Mouse (Mus musculus) fat pad, adult 2 months (tissue): ENCODE measurements at regions not wholly inside any gene's neighbourhood (a gene's known extent, or its start where the extent isn't known, plus 50 kb on each side); places are given as distances from the start of the nearest gene placed in this dataset.
A peak's percentile ranks its signal among the peaks of the same experiment; 100 is the strongest.

Source experiments
- DNase-seq: peaks from one replicate; pipeline ENCODE4 v3.0.0-alpha.2; 2011; ENCODE audit warnings: low read depth, low spot score; ENCODE audit errors: extremely low read depth

DNA sequence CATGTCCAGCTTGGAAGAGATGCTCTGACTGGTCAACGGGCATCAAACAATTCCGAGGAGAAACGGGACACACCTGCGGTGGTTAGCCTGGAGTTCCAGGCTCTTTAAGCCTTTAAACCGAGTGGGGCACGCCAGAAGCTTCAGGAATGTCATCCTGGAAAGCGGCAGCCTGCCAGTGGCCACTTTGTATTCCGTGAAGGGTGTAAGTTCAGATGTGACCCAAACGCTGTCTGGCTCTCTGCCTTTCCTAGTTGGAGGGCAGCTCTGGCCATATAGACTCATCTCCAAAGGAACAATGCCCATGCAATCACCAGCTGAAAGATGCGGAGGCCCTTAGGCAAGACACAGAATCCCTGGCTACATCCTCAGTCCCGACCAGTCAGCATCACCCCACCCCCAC lies 597.8 kb upstream of the Gm10131 start:
- no peak for DNase-seq

DNA sequence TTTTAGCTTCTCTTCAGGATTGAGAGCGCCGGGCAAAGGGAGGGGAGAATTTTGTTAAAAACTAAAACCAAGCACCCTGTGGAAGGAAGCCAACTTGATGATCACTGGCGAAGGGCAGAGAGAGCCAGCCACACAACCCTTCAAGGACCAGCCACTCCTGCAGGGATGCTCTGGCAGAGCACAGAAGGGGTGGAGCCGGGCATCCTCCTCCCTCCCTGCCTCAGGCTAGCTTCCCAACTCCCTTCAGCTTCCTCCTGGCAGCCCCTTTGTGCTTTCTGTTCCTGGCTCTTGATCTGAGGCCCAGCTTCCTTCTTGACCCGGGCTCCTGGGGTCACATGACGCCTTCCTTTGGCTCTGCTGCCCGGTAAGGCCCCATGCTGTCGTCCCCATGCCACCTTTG lies 591.8 kb upstream of the Gm10131 start:
- DNase-seq: no peak

DNA sequence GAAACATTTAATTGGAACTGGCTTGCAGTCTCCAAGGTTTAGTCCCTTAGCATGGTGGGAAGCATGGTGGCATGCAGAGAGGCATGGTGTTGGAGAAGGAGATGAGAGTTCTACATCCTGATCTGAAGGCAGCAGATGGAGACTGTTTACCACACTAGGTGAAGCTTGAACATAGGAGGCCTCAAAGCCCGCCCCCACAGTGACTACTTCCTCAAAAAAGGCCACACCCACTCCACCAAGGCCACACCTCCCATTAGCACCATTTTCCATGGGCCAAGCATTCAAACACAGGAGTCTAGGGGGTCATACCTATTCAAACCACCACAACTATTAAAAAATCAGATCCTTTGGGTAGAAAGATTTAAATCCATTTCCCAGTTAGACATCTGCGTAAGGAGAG lies 591.3 kb upstream of the Gm10131 start:
- no peak for DNase-seq

DNA sequence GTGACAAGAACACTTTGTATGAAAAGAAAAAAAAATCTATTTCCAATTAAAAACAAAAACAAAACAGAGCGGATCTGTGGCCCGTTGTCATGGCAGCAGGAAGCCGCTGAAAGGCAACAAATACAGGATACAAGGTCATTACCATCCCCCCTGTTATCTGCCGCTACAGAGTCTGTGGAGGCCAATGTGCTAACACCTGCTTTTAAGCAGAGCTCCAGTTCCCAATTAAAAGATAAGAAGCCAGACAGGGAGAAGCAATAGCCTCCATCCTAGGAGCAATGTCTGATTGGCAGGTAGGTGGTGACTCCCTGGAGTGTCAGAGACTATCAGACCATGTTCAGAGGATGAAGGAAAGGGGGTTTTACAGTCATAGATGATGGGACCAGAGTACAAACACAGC lies 587.5 kb upstream of the Gm10131 start:
- DNase-seq: no peak

DNA sequence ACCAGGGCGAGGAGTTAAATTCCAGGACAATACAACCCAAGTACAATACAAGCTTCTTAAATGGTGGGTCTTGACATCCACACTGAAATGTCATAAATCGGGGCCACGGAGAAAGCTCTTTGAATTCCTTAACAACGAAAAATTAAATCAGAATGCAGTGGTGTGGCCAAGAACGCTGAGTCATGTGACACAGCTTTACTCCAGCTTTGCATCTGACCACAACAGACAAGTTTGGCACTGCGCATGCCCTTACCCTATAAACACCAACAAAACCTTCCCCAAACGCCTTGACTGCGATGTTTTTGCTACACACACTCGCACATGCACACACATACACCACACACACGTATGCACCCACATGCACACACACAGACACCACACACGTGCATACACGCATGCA lies 584.8 kb upstream of the Gm10131 start:
- DNase-seq: no peak

DNA sequence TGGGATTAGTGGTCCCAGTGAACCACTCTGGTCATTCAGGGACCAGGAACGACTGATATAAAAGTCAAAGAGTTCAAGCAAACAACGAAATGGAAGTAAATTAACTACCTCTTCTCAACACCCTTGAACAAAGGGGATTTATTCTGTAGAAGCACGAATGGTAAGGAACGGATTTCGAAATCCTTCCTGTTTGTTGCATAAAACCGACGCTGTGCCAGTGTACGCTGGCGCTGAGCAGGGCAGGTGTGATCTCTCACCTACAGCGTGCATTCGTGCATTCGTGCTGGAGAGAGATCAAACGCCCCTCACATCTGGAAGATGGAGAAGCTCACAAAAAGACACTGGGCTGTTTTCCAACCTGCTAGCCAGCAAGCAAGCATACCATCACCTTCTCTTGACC lies 581.1 kb upstream of the Gm10131 start:
- peak; percentile 54 for DNase-seq

DNA sequence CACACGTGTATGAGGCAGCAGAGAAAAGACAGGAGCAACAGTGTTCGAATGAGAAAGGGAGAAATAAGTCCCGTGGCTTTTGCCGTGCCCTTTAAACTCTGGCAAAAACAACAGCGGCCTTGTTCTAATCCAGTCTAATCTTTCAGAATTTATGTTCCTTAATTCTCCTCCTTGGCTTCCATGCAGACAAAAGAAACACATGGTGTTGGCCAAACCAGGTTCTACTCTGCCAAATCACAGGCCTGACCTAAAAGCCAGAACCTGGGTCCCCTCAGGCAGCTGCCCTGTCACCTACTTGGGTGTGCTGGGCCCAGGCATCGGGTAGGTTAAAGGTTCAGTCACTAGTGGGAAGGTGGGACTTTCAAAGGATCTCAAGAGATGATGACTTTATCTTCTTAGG lies 580.2 kb upstream of the Gm10131 start:
- DNase-seq: peak; percentile 97

DNA sequence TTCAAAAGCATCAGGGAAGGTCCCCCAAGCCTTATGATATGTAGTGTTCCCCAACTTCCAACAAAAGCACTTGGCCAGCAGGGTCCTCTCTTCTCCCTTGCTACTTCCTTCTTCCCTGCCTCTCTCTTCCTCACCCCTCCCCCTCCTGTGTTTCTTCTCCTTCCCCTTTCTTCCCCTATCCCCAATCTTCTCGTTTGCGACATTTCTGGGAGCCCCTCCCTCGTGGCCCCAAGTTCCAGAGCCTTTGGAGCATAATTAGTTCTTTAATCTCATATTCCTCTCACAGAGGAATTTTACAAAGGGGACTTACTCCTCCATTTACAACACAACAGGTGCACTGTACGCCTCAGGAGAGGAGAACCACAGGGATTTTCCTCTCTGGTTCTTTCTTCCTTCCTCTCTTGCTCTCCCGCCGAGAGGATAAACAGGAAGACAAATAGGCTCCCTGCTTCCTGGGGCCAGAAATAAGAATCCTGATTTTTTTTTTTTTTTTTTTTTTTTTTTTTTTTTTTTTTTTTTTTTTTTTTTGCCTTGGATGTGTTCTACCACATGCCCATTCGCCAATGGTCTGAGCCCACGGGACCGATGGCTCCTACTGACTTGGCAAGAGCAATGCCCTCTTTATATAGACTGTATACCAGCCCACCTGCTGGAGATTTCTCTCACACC lies 578.4 kb upstream of the Gm10131 start:
- DNase-seq: no peak

DNA sequence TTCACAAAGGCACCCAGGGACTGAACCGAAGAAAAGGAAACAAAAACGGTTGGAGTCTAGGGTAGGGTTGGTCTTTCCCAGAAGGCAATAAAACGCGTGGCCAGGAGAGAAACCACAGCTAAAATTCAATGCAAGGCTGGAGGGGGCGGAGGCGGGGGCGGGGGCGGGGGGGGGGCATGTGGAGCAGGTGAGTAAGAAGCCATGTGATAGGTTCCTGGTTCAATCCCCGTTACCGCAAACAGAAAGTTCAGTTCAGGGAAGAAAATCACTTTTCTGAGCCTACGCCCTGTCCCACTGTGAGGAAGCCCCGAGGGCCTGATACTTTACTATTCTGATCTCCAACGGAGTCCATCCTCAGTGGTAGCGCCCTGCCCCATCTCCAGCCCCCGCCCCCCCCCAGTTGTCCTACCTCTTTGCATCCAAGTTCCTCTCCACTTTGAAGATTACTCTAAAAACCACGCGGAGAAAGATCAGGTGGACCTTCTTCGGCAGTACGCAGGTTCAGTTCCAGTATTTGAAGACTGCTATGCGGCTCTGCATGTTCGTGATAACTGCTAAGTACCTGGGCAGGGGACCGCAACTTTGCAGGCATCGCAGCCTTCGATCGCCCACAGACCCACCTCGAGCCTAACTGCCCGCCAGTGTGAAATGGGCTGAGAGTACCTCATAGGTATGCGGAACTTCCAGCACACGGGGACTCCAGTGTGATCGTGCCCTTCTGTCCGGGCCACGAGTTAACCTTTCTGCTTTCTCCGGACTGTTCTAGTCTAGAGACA lies 577.7 kb upstream of the Gm10131 start:
- DNase-seq: no peak

DNA sequence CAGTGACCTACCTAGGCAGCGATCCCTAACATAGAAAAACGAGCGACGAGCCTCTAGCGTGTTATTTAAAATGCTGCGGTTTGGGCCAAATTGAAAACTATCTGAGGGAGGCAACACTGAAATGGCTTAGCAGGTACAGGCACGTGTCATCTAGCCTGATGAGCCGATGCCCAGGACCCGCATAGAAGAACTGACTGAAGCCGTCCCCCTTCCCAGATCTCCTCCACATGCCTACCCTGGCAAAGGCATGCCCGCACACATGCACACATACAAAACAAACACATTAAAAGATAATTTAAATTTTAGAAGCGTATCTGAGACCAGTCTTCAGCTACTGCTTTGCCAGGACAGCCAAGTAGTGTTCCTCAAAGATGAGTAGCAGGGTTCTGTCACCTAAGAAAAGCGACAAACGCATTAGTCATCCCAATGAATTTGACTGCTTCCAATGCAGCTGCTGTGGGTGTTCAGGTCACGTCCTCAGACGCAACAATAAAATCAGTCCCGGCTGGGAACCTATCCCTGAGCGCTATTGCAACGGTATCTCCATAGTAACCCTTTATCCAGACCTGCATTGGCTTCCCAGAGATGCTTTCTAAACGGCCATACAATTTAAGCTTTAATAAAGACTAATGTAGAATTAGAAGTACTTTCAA lies 577.0 kb upstream of the Gm10131 start:
- no peak for DNase-seq

DNA sequence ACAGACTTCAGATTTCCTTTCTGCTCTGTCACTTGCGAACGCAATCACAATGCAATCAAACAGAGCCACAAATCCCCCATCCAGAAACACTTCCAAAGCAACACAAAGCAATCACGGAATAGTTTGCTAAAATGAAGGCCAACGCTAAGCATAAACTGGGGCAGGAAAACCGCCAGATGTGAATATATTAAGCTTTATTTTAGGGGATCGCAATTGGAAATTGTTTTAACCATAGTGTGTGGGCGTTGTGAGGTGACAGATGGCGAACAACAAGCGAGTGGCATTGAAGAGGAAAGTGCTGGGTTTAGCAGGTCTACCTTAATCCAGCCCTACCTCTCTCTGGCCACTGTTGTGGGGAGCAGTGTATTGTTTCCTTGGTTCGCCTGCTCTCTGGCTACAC lies 574.8 kb upstream of the Gm10131 start:
- DNase-seq: no peak

DNA sequence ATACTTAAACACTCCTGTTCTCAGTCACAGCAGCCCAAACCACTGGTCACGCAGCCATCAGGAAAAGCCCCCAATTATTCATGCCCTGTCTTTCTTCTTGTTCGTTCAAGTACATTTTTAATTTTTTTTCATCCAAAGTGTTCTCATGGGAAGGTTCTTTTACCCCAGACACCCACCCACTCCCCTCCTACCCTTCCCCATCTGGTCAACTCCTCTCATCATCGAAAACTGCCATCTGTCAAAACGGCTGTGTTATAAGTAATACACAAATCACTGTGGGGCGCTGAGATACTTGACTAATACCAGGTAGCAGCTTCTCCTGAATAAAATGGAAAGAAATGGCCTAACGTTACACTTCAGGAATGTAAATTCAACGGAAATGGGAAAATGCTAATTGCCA lies 573.1 kb upstream of the Gm10131 start:
- no peak for DNase-seq

DNA sequence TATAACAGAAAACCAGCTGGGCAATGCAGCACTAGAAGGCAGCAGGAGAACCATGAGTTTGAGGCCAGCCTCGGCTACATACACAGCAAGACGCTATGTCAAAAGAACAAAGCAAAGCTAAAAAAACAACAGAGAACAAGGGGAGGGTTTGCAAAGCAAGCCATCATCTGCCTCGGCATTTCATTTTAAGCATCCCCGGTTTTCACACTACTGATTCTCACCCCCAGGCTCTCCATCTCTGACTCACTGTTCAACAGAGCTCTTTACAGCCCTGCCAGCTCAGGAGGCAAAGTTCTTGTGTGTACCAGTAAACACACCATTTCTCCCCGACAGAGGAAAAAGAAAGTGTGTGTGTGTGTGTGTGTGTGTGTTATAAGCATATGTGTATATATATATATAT lies 571.6 kb upstream of the Gm10131 start:
- DNase-seq: no peak

DNA sequence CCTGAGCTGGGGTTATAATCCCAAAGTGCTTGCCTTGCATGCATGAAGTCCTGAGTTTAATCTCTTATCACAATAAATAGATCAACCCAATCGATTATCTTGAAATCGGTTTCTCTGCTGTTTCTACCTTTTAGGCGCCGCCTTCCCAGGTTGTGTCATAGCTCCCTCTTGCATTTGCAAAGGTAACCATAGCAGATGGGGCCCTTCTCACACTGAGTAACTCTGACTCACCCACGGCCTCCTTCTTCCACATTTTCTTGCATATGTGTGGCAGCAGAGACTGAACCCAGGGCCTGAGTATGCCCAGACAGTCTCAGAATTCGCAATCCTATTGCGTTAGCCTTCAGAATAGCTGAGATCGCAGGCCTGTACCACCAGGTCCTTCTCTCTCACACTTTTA lies 570.7 kb upstream of the Gm10131 start:
- no peak for DNase-seq

DNA sequence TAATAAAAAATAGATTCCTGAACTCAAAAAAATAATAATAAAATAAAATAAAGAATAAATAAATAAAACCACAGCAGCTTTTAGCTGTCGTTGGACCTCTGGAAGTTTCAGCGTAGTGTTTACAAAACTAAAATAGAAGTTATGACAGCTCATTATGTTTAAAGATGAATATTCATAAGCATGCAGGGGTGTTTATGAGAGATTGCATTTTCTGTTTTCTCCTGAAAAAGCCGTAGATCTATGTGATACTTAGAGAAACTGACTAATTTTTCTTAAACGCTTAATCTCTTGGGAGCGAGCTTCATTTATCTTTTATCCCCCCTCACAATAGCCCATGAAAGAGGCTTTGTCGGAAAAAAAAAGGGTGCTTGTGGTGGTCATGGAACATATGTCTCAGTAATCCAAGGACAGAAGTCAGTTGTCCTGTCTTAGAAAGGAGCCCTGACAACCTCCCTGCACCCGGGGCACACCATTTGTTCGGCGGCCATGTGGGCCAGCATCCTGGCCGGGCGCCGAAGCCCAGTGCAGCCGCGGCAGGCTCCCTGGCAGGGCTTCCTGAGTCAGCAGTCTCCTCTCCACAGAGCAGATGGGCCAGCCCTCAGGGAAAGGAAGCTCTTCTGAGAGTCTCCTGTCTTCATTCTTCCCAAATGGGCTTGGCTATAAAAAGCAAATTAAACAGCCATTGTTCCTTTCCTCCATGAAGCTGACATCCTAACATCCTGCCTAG lies 568.2 kb upstream of the Gm10131 start:
- DNase-seq: no peak

DNA sequence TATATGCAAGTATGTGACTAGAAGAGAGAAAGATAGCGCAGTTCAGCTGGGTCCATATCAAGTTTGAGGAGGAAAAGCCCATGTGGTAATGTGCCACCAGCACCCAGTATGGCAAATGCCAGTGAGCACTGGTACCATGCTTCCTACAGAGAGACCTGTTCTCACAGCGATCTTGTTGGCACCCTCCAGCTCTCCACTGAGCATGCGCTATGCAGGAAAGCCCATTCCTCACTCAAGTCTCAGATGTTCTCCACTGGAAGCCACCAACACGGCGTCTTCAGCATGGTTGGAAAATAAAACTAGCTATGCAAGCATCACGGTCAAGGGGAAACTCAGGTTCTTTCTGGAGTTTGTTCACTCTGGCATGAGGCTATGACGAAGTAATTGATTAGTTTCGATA lies 567.3 kb upstream of the Gm10131 start:
- no peak for DNase-seq

DNA sequence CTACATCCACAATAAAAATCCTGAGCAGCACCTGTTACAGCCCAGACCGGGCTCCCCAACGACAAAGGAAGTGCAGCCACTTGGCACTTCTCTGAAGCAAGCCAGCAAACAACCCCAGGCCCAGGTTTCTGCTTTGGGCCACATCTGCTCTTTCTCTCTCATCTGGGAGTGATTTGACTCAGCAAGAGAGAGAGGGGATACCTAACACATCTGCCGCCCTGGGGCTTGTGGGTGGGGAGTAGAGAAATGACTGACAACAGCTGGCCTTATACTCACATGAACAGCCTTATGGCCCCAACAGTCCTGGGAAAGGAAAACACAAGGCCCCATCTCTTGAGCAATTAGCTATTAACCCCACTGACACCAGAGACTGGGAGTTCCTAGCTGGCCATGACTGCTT lies 560.2 kb upstream of the Gm10131 start:
- DNase-seq: no peak

DNA sequence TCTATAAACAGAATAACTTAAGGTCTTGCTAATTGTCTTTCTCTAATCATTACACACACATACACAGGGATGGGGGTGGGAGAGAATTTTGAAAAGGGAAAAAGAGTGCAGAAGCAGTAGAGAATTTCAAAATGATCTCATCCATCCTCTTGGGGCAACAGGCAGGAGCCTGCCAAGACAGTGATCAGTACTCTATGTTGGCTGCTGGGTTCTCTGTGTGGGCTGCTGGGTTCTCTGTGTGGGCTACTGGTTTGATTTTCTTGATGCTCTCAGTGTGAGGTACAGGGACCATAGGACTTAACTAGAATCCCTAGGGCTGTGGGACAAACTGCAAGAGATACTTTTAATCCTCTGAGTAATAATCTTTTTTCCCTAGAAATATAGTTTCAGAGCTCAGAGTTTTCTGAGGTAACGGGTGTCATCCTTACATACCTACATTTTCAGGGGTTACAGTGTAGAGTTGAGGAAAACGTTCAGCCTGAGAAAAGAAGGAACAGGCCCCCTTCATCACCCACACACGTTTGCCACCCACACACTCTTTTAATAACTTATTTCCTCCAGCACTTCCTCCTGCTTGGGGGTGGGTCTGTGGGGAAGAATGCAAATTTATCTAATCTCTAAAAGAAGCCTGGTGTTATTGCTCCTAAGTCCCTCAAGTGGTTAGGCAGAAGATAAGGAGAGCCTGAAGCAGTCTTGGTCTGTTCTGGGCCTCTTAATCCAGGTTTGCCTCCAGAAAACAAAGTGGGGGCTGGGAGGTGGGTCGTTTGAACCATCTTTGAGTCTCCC lies 559.6 kb upstream of the Gm10131 start:
- DNase-seq: peak; percentile 30

DNA sequence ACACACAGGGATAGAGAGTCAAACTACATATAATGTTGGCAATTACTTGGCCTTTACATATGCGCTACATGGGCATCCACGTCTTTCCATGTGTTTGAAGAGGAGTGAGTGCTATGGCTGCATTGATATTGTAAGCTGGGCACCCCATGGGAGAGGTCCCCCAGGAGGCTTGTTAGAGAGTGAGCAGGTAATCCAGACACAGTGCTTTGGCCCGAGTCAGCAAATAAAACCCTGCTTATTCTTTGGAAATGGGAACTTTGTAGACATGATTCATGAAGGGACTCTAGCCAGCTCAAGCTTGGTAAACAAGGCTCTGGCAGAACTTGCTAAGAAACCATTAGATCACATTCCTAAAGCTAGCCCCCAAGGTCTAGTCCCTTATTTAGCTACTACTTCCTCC lies 557.6 kb upstream of the Gm10131 start:
- DNase-seq: no peak

DNA sequence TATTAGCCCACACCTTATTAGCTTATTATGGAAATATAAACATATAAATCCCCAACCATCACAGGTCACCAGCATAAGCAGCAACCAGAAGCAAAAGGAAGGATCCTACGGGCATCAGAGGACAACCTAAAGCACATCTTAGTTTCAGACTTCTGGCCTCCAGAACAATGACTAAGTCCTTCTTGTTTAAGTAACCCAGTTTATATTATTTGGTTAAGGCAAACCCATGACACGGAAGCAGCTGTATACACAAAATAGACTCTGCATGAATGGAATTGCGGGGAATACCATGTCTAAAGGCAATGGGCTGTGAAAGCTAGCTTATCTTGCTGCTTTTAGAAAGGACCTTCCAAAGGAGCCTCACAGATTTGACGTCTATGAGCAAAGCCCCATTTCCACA lies 552.9 kb upstream of the Gm10131 start:
- no peak for DNase-seq

DNA sequence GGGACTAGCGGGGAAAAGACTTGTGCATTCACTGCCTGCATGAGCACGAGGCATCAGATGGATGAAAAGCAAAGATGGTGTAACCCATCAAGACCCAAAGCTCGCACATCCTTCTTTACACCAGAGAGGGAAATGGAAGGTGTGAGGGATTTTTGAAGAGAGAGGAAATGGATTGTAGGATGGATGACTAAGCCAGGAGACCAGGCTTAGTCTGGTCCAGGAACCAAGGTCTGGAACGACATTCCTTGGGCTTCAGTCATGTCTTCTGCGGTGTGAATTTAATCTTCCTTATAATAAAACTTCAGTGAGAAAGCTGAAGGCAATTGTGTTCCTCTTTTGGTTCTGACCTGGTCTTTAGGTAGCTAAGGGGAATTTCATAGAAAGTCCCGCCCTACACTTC lies 551.0 kb upstream of the Gm10131 start:
- DNase-seq: no peak
